Mouse (Mus musculus): Measurements from ENCODE around the gene Cfap54.

- TF ChIP-seq GATA1 (IDR thresholded peaks at IDR 0.05; ENCODE audit: borderline replicate concordance, low read length) (no peak), FLI1 (IDR thresholded peaks at IDR 0.05; ENCODE audit: low read length) (no peak)
Observed at GRCm38 (mm10) chr10:93123310-93123709, 41.9 kb upstream of the Cfap54 start.

All from megakaryocyte, embryonic 14.5 days (primary cell).